Mouse (Mus musculus): ENCODE measurements at regions not wholly inside any gene's neighbourhood (a gene's known extent, or its start where the extent isn't known, plus 50 kb on each side); places are given as distances from the start of the nearest gene placed in this dataset.

- DNase-seq = no peak
Observed at GRCm38 (mm10) chr3:62985033-62985432, 256.3 kb upstream of the Mme start.

DNA sequence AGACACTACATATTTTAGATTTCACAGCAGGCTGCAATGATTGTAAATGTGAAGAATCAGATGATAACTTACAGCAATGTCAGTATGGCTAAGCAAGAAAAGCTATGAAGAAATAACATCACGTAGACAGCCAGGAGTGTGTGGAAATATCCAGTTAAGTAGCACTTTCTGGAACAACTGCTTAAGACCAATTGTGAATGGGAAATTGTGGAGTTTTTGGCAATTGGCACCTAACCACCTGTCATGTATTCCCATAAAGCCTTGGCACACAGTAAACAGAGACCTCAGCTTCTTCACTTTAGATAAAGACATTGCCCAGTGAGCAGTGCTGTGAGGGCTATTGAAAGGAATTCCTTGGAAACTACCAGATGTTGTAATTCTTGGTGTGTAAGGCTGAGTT lies 264.4 kb upstream of the Mme start:
- DNase-seq = no peak

- no peak for DNase-seq
Observed at GRCm38 (mm10) chr3:62963244-62963643, 278.1 kb upstream of the Mme start.

DNA sequence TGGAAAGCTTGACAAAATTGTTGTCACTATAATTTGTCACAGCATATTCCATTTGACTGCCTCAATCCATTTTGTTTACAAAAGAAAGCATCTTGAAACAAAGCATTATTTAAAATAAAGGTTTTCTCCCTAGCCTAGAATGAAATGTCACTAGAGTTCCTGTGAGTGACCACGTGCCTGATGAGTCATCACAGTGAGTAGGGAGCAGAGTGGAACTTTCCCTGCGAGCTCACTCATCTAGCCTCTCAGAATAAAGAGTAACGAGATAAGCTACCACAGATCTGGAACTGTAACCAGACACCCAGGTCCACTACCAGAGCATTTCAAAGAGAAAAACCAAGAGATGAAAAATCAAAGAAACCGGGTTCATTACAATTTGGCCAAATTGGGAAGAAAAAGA lies 278.7 kb upstream of the Mme start:
- DNase-seq = no peak

DNA sequence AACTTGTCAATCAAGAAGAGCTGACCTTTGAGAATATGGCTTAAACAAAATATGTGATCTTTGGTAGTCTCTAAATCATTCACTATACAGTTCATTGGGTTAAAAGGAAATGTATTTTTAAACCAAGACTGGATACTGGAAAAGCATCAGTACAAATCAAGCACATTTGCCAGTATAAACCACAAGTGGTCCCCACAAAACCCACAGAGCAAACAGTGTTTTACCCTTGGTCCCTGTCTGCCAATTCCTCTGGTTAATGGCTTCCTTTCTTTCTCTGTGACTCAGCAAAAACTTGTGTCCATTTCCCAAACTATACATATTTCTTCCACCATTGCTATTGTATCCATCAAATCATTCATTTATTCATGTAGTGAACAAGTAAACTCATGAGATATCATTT lies 296.0 kb upstream of the Mme start:
- no peak for DNase-seq

DNA sequence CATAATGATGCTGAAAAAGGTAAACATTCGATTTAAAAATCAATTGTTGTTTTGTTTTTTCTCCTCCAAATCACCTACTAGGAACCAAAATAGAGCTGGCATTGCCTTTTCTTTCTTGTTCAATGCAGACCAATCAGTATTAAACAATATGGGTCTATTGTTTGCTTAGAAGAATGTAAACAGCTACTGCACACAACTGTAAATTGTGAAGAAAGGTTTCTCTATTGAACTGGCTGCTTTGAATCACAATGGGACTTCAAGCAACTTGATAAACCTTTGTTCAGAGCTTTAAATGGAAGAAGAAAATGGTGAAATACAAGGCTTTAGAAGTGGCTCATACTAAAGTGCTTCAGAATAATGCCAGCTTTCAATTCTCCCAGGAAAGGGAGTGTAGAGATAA lies 302.7 kb upstream of the Mme start:
- DNase-seq = no peak

GRCm38 (mm10) chr3:62924441-62924840 lies 316.9 kb upstream of the Mme start:
- peak; percentile 22 for DNase-seq

DNA sequence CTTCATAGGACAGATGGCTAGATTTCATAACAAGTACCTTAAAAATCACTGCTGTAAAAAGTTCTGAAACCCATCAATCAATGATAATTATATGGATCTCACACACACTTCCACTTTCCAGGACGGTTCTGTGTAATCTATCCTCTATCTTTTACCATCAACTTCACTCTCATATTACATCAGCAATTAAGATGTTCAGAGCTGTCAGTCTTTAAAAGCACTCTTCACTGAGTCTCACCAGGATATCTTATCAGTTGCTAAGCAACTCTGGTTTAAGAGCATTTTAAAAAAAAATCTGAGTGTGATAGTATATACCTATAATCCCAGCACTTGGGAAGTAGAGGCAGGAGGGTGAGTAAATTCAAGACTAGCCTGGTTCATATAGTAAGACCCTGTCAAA lies 312.0 kb upstream of the Gpr149 start:
- DNase-seq = no peak

DNA sequence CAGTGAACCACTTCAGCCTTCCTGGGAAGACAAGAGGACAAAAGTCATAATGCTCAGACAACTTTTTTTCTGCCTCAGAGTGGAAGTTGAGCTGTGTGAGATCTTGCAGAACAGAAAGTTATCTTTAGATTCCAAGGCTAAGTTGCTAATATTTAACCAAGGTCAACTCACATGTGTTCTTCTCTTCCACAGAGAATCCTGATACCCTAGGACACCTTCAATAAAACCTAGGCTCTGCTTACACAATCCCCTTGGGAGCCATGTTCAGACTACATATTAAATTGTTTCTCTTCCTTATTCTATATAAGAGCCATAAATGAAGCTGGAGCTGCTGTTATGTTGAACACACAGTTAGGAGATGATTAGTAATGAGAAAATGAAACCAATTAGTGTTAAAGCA lies 280.2 kb upstream of the Gpr149 start:
- DNase-seq = no peak

DNA sequence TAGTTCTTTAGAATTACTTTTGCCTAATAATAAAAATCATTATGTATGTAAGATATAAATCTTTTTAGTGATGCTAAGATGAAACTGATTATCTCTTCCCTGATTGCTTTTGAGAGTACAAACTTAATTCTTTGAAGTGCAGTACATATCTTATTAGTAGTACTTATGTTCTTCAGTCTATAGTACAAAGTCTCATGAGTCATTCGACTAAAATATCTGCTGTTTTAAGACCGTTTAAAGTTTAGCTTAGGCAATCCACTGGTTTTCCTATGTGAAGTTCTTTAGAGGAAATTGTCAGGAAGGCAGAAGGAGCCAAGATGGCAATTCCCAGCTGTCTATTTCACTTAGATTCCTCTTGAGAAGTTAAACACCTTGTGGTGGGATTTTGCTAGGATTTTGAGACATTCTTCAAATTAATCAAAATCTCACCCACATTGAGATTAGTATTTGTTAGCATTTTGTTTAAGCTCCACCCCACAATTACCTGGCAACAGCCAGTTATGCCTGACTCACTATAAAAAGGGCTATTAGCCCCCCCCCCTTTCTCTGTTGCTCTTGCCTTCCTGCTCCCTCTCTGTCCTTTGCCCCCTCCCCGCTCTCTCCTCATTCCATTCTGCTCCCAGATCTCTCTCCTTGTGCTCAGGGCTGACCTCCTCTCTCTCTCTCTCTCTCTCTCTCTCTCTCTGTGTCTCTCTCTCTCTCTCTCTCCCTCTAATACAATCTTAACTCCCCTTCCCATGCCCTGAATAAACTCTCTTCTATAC lies 277.6 kb upstream of the Gpr149 start:
- no peak for DNase-seq

GRCm38 (mm10) chr3:62860731-62861130 lies 255.8 kb upstream of the Gpr149 start:
- peak; percentile 42 for DNase-seq

DNA sequence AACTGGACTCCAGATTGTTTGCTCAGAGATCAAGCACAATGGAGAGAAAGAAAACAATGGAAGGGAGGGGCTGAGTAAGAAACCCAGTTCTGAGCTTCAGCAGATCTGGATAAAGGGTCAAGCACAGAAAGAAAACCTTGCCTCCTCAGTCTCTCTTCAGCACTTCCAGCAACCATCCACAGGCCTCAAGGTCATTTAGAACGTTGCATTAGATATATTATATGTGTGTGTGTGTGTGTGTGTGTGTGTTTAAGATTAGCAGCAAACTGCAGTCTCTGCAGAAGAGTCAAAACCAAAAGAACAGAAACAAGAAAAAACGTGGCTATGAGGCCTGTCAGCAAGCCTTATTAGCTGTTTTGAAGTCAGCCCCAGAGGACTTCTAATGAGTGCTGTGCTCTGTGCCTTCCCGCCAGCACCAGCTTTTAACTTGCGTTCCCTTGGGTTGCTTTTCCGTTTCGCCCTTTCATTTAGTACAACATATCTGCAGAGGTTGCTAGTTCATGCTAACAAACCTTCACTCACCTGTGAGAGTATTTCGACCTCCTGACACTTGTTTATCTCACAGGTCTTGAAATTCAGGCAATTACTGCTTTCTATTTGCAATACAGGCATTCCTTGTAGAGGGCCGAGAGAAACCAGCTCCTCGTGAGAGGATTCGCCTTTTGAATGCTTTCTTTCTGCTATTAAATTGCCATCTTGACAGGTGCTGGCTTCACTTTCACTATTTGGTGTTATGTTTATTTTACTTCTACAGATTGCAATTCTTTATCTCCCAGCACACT lies 230.9 kb upstream of the Gpr149 start:
- DNase-seq = no peak

GRCm38 (mm10) chr3:62823892-62824291 lies 219.0 kb upstream of the Gpr149 start:
- DNase-seq = no peak

GRCm38 (mm10) chr3:62801044-62801443 lies 196.1 kb upstream of the Gpr149 start:
- DNase-seq = peak; percentile 69

DNA sequence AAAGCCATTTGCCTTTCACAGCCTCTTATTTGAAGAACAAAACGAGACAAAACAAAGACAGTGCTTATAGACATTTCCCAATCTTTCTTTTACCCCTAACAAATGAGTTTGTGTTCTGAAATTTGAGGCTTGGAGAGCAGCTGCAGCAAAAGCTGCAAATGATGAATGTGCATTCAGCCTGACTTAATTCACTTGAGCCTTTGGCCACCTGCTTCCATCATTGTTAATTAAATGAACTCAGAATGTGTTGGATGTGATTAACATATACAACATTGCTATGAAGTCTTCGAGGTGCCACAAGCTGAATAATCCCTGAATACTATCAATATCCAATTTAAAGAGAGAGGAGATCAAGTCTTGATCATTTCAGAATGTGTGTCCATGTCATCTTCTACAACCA lies 181.3 kb upstream of the Gpr149 start:
- no peak for DNase-seq

Measured in kidney, postnatal 10 days (tissue).